Mouse (Mus musculus): Measurements from ENCODE around the gene Ift81. TPM values are rescaled to one million over a fixed set of nuclear protein-coding genes. Genes with fewer than 3 reads are reported as not detected.

The Ift81 gene
- 36.7 and 38.7 TPM in 2 replicates for polyA plus RNA-seq (2014; fragmentation: Nextera tagmentation; extraction: Ambion mirVana)

DNA sequence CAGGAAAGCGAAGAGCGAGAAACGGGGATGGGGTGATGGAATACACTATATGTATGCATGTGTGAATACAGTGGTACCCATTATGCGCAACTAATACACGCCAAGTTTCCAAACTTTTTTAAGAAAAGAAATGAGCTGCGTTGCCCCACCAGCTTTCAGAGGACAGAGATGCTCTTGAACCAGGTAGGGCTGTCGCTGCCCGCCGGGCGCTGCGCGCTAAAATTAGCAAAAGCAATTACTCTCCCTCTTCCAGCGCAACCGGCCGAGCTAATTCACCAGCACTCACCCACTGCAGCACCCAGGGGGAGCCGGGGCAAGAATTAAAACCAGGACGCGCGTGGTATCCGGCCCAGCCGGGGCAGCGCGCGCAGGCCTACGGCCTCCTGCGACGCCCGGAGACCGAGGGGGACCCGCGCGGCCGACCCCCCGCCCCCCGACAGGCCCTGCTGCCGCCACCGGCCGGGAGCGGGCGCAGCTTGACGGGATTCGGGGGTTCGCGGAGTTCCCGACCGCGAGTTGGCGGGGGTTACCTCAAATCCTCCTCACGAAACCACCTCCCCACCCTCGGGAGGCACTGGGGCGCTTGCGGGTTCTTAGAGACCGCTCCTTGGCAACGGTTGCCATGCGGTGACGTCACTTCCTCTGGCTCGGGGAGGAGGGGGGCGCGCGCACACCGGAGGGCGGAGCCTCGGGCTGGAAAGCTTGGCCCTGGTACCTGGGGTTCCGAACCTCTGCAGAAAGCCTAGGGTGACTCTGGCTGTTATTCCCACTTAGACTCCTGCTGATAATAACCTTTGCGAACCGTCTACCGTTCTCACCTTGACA, at the start of gene Ift81:
TSS of gene Ift81 (minus strand) at position 611 of the 825 bp plus-strand sequence.
- 2% methylated on average over 48 of the region's 67 CpGs for WGBS
- Histone ChIP-seq H3K4me1 (ENCODE audit: control insufficient read depth, insufficient read depth, low read length) (peaks cover 27% of the 10 kb centered on the region), H3K27me3 (replicated peaks; ENCODE audit: control insufficient read depth, insufficient read depth, low read length) (no peaks in the 10 kb centered on the region), H3K27ac (replicated peaks; ENCODE audit: low read depth, low read length) (peak within 1 kb of the TSS; percentile 94), H3K4me2 (ENCODE audit: low read depth, low read length) (peak within 1 kb of the TSS; percentile 71), H3K4me3 (ENCODE audit: low read depth, low read length) (peak within 1 kb of the TSS; percentile 86), H3K36me3 (ENCODE audit: control insufficient read depth, insufficient read depth, low read length) (peaks cover 9% of the 10 kb centered on the region; the same call in 1 of the 2 replicates), H3K9ac (ENCODE audit: low read depth, low read length) (peak within 1 kb of the TSS; percentile 93), H3K9me3 (ENCODE audit: control insufficient read depth, low read length) (no peaks in the 10 kb centered on the region)
- DNase-seq (ENCODE audit: low spot score) (peak; percentile 97), ATAC-seq (ENCODE audit: low read depth) (peak; percentile 93)

DNA sequence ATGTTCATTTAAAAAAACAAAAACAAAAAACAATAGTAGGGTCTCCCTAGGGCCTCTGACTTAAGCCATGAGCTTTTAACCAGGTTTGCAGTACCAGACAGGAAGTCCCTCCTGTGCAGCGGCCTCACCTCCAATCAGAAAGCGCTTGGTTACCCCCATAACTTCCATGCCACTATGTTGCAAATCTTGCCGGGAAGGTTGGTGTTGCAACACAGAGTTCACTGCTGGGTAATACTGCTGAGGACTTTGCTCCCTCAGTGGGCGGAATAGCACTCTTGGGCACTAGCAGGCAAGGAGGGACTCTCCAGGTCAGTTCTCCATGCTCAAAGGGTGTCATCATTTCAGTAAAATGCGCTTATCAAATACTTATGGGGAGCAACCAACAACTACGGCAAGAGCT, 48.2 kb upstream of the Ift81 start:
- Histone ChIP-seq H3K27ac (replicated peaks; ENCODE audit: low read depth, low read length) (no peak overlapping the region), H3K9me3 (ENCODE audit: control insufficient read depth, low read length) (no peaks in the 10 kb centered on the region), H3K9ac (ENCODE audit: low read depth, low read length) (no peak overlapping the region), H3K36me3 (ENCODE audit: control insufficient read depth, insufficient read depth, low read length) (no peaks in the 10 kb centered on the region), H3K27me3 (replicated peaks; ENCODE audit: control insufficient read depth, insufficient read depth, low read length) (no peaks in the 10 kb centered on the region), H3K4me1 (ENCODE audit: control insufficient read depth, insufficient read depth, low read length) (no peaks in the 10 kb centered on the region), H3K4me2 (ENCODE audit: low read depth, low read length) (no peak overlapping the region), H3K4me3 (ENCODE audit: low read depth, low read length) (no peak overlapping the region)
- WGBS = 90% methylated on average over 6 of the region's 6 CpGs
- DNase-seq (ENCODE audit: low spot score) (no peak), ATAC-seq (ENCODE audit: low read depth) (no peak)

DNA sequence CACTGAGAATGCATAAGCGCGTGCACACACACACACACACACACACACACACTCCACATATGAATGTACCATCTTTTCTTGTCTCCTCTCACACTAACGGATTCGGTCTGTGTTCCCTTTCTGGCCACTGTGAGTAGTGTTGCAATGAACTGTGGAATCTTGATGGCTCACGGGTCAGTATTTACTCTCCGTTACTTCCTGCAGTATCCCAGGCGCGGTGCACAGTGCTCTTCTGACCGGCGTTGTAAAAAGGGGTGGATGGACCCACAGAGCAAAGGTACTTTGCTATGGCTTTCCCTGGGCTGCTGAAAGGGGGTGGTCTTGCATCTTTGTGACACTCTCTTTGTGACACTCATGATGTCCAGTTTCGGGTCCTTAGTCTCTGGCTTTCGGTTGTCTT, 42.5 kb upstream of the Ift81 start:
- Histone ChIP-seq H3K9ac (ENCODE audit: low read depth, low read length) (no peak overlapping the region), H3K36me3 (ENCODE audit: control insufficient read depth, insufficient read depth, low read length) (no peaks in the 10 kb centered on the region), H3K9me3 (ENCODE audit: control insufficient read depth, low read length) (no peaks in the 10 kb centered on the region), H3K27ac (replicated peaks; ENCODE audit: low read depth, low read length) (no peak overlapping the region), H3K4me3 (ENCODE audit: low read depth, low read length) (no peak overlapping the region), H3K4me2 (ENCODE audit: low read depth, low read length) (no peak overlapping the region), H3K27me3 (replicated peaks; ENCODE audit: control insufficient read depth, insufficient read depth, low read length) (no peaks in the 10 kb centered on the region), H3K4me1 (ENCODE audit: control insufficient read depth, insufficient read depth, low read length) (peaks cover 12% of the 10 kb centered on the region)
- no peak for ATAC-seq (ENCODE audit: low read depth)
- 90% methylated on average over 12 of the region's 12 CpGs for WGBS
- no peak for DNase-seq (ENCODE audit: low spot score)

DNA sequence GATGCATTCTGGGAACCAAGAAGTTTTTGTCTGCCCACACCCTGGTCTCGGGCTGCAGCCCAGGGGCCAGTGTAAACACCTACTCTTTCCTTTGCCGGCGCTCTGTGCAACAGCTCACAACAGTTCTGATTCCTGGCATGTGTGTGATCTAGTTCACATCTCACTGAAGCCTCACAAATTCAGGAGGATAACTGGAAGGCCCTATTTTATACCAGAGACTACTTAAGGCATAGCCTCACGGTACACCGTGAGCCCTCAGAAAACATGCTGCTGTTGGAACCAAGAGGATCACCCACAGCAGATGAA, 39.9 kb upstream of the Ift81 start:
- Histone ChIP-seq H3K4me1 (ENCODE audit: control insufficient read depth, insufficient read depth, low read length) (peaks cover 12% of the 10 kb centered on the region), H3K27me3 (replicated peaks; ENCODE audit: control insufficient read depth, insufficient read depth, low read length) (no peaks in the 10 kb centered on the region), H3K9ac (ENCODE audit: low read depth, low read length) (no peak overlapping the region), H3K27ac (replicated peaks; ENCODE audit: low read depth, low read length) (peak overlapping the region; percentile 39; the same call in 1 of the 2 replicates), H3K4me3 (ENCODE audit: low read depth, low read length) (no peak overlapping the region), H3K9me3 (ENCODE audit: control insufficient read depth, low read length) (no peaks in the 10 kb centered on the region), H3K4me2 (ENCODE audit: low read depth, low read length) (no peak overlapping the region), H3K36me3 (ENCODE audit: control insufficient read depth, insufficient read depth, low read length) (no peaks in the 10 kb centered on the region)
- ATAC-seq (ENCODE audit: low read depth) (no peak), DNase-seq (ENCODE audit: low spot score) (no peak)
- 50% methylated on average over 5 of the region's 5 CpGs for WGBS

DNA sequence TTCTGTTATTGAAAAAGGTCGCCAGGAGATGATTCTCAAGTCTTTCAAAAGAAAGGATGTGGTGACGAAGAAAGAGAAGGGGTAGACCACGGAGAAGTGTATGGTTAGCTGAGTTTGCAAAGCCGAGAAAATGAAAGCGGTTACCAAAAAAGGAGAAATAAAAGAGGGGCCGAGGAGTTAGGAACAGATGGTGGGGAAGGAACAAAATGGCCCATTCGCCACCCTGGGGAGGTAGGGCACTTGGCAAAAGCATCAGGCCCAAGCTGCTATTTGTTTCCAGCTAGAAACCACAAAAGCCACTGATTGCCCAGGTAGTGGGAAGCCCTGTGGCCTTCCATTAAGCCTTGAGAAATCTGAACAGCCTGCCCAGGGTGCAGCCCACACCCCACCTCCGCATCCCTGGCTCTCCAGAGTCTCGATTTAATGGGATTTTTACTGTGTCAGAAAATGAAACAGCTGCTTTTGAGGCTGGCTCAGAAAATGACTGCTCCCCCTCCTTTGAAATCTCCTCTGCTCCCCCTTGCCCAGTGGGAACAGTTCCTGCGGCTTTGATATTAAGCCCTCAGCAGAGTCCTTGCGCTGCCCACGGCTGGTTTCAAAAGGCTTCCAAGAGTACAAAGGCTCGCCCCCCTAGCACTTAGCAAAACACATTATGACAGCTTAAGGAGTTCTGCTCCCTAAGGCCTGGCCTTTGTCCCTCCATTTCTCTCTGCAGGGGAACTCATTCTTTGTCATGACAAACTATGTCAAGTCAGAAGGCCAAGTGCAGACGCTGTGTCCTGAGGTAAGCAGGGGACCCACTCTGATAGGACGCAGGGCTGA, 39.3 kb upstream of the Ift81 start:
- Histone ChIP-seq H3K27me3 (replicated peaks; ENCODE audit: control insufficient read depth, insufficient read depth, low read length) (no peaks in the 10 kb centered on the region), H3K36me3 (ENCODE audit: control insufficient read depth, insufficient read depth, low read length) (no peaks in the 10 kb centered on the region), H3K27ac (replicated peaks; ENCODE audit: low read depth, low read length) (peak overlapping the region; percentile 39), H3K4me1 (ENCODE audit: control insufficient read depth, insufficient read depth, low read length) (peaks cover 12% of the 10 kb centered on the region), H3K9me3 (ENCODE audit: control insufficient read depth, low read length) (no peaks in the 10 kb centered on the region), H3K4me2 (ENCODE audit: low read depth, low read length) (peak overlapping the region; percentile 21; the same call in 1 of the 2 replicates), H3K9ac (ENCODE audit: low read depth, low read length) (peak overlapping the region; percentile 17; the same call in 1 of the 2 replicates), H3K4me3 (ENCODE audit: low read depth, low read length) (no peak overlapping the region)
- peak; percentile 64 for ATAC-seq (ENCODE audit: low read depth)
- peak; percentile 59 for DNase-seq (ENCODE audit: low spot score)
- WGBS = 32% methylated on average over 15 of the region's 15 CpGs

DNA sequence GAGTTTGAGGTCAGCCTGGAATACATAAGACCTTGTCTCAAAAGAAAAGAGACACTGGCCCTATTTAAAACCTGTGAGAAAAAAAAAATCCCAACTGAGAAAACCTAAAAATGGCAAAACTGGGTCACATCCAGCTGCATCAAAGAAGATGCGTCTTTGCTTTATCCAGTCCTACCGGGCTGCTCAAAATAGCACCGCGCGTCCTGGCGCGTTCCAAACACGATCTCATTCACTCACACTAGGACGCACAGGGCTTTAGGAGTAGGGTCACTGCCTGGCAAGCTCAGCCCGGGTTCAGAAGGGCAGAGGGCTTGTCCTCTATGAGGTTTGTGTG, 38.8 kb upstream of the Ift81 start:
- no peak overlapping the region for H3K4me3 ChIP-seq (ENCODE audit: low read depth, low read length)
- H3K4me2 ChIP-seq (ENCODE audit: low read depth, low read length) = peak overlapping the region; percentile 21; the same call in 1 of the 2 replicates
- no peaks in the 10 kb centered on the region for H3K27me3 ChIP-seq (replicated peaks; ENCODE audit: control insufficient read depth, insufficient read depth, low read length)
- no peak for ATAC-seq (ENCODE audit: low read depth)
- WGBS = 66% methylated on average over 10 of the region's 10 CpGs
- H3K27ac ChIP-seq (replicated peaks; ENCODE audit: low read depth, low read length) = no peak overlapping the region
- H3K9me3 ChIP-seq (ENCODE audit: control insufficient read depth, low read length) = no peaks in the 10 kb centered on the region
- peaks cover 12% of the 10 kb centered on the region for H3K4me1 ChIP-seq (ENCODE audit: control insufficient read depth, insufficient read depth, low read length)
- DNase-seq (ENCODE audit: low spot score) = no peak
- no peaks in the 10 kb centered on the region for H3K36me3 ChIP-seq (ENCODE audit: control insufficient read depth, insufficient read depth, low read length)
- peak overlapping the region; percentile 17; the same call in 1 of the 2 replicates for H3K9ac ChIP-seq (ENCODE audit: low read depth, low read length)

DNA sequence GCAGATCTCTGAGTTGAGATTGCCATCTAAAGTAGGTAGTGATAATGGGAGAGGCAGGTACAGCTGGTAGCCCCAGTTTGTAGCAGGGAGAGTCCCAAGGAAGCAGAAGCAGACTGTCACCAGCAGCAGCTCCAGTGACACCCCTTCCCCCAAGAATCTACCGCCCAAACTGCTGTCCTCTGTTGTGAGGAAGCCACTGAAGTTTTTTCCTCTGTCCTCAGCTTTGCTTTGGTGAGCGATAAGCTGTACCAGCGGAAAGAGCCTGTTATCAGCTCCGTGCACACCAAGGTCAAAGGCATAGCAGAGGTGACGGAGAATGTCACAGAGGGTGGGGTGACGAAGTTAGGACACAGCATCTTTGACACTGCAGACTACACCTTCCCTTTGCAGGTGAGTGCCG, 38.2 kb upstream of the Ift81 start:
- Histone ChIP-seq H3K4me3 (ENCODE audit: low read depth, low read length) (no peak overlapping the region), H3K9me3 (ENCODE audit: control insufficient read depth, low read length) (no peaks in the 10 kb centered on the region), H3K36me3 (ENCODE audit: control insufficient read depth, insufficient read depth, low read length) (no peaks in the 10 kb centered on the region), H3K4me1 (ENCODE audit: control insufficient read depth, insufficient read depth, low read length) (peaks cover 12% of the 10 kb centered on the region), H3K27me3 (replicated peaks; ENCODE audit: control insufficient read depth, insufficient read depth, low read length) (no peaks in the 10 kb centered on the region), H3K27ac (replicated peaks; ENCODE audit: low read depth, low read length) (no peak overlapping the region), H3K9ac (ENCODE audit: low read depth, low read length) (no peak overlapping the region), H3K4me2 (ENCODE audit: low read depth, low read length) (no peak overlapping the region)
- DNase-seq (ENCODE audit: low spot score) (no peak), ATAC-seq (ENCODE audit: low read depth) (no peak)
- 86% methylated on average over 7 of the region's 7 CpGs for WGBS

DNA sequence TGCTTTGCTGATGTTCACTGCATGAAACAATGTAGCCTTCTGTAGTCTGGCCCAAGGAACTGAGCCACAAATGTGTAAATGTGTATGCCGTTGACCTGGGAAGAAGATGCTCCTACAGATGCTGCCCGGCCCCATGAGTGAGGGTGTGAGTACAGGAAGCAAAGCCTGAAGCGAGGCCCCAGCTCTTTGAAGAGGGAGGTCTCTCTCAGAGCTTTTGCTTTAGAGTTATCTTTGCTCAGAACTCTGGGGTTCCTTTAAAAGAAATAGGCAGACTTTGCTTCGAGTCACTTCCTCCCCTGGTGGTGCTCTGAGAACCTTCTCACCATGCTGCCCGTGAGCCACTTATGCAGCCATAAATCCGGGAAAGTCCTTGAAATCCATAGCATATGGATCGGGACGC, 35.8 kb upstream of the Ift81 start:
- 81% methylated on average over 8 of the region's 8 CpGs for WGBS
- Histone ChIP-seq H3K9me3 (ENCODE audit: control insufficient read depth, low read length) (no peaks in the 10 kb centered on the region), H3K4me2 (ENCODE audit: low read depth, low read length) (no peak overlapping the region), H3K9ac (ENCODE audit: low read depth, low read length) (no peak overlapping the region), H3K4me1 (ENCODE audit: control insufficient read depth, insufficient read depth, low read length) (peaks cover 12% of the 10 kb centered on the region), H3K27me3 (replicated peaks; ENCODE audit: control insufficient read depth, insufficient read depth, low read length) (no peaks in the 10 kb centered on the region), H3K27ac (replicated peaks; ENCODE audit: low read depth, low read length) (no peak overlapping the region), H3K4me3 (ENCODE audit: low read depth, low read length) (no peak overlapping the region), H3K36me3 (ENCODE audit: control insufficient read depth, insufficient read depth, low read length) (no peaks in the 10 kb centered on the region)
- DNase-seq (ENCODE audit: low spot score) = no peak
- no peak for ATAC-seq (ENCODE audit: low read depth)

All from embryonic facial prominence, embryonic 14.5 days (tissue).